Mouse (Mus musculus): Measurements from ENCODE around the gene Aknad1.

The Aknad1 gene

GRCm38 (mm10) chr3:108786520-108786919, 47.1 kb downstream of the Aknad1 start:
- DNase-seq (ENCODE audit: low read depth, low spot score): no peak

DNA sequence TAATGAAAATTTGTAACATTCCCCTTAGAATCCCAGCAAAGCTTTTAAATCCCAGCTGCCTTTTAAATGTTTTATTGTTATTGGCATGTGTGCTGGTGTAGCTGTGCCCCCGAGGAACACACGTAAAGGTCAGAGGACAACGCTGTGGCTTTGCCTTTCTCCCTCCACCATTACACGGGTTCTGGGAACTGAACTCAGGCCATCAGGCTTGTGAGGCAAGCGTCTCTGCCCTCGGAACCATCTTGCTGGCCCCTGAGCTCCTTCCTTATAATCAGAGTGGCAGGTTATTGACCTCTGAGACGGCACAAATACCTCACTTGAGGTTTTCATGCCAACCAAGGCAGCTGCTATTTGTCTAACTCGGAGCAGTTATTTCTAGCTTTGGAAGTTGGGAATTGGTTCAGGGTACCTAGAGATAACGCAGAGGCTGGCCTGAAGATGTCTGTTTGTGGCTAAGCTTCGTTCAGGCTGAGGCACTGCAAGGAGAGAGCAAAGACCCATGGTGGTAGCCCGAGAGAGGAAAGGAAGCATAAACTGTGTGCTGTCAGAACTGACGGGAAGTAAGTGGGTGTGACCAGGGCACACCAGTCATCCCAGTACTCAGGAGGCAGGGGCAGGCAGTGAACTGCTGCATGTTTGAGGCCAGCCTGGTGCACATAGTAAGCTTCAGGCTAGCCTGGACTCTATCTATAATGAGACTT, 48.4 kb downstream of the Aknad1 start:
- peak; percentile 71 for DNase-seq (ENCODE audit: low read depth, low spot score)

DNA sequence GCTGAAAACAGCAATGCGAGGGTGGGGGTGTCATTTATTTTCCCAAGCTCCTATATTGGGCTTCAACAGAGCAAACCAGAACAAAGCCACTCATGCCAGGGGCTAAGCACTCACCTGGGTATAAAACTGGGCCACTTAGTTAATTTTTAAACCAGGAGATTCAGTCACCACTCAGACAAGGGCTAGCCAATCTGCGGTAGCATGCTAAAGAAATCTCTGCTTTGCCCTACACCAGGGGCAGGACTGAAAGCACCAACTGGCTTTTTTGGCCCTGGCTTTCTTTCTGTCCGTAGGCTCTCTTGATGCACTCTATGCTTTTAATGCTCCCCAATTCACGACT, 49.0 kb downstream of the Aknad1 start:
- DNase-seq (ENCODE audit: low read depth, low spot score): no peak

DNA sequence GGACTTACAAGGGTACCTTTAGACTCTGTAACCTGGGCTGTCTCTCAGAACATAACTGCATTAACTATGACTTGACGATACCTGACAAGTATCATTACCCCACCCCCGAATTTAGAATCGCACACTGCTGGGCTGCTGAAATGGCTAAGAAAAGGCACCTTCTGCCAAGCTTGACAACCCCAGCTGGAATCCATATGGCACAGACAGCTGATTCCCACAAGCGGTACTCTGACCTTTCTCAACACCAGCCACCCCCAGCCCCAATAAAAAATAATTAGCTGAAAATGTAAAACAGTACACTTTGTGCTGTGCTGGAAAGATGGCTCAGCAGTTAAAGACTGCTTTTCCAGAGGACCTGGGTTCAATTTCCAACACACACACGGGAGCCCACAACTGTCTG, 49.8 kb downstream of the Aknad1 start:
- DNase-seq (ENCODE audit: low read depth, low spot score): peak; percentile 76

DNA sequence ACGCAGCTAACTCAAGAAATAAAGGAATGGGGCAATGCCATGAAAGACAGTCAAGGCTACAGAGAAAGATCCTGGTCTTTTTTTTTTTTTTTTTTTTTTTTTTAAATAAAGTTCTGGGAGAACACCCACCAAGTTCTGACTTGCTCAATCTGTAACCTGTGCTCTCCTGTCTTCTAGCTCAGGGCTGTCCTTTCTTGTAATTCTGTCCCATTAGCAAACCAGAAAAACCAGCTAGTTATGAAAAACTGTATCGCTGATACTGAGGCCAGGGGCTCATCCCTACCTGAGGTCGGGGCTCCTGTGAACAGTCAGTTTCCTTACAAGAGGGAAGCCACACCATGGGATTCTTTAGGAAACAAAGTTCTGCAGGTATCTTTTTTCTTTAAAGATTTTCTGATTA, 51.0 kb downstream of the Aknad1 start:
- DNase-seq (ENCODE audit: low read depth, low spot score): no peak

GRCm38 (mm10) chr3:108791054-108791706, 51.7 kb downstream of the Aknad1 start:
- peak; percentile 70 for DNase-seq (ENCODE audit: low read depth, low spot score)

- no peak for DNase-seq (ENCODE audit: low read depth, low spot score)
Measured at GRCm38 (mm10) chr3:108792420-108792819, 53.0 kb downstream of the Aknad1 start.

- DNase-seq (ENCODE audit: low read depth, low spot score): no peak
Measured at GRCm38 (mm10) chr3:108794780-108795179, 55.3 kb downstream of the Aknad1 start.

GRCm38 (mm10) chr3:108795554-108796299, 56.3 kb downstream of the Aknad1 start:
- no peak for DNase-seq (ENCODE audit: low read depth, low spot score)

- no peak for DNase-seq (ENCODE audit: low read depth, low spot score)
Measured at GRCm38 (mm10) chr3:108796386-108796785, 56.9 kb downstream of the Aknad1 start.

- DNase-seq (ENCODE audit: low read depth, low spot score): no peak
Measured at GRCm38 (mm10) chr3:108797723-108798122, 58.3 kb downstream of the Aknad1 start.

DNA sequence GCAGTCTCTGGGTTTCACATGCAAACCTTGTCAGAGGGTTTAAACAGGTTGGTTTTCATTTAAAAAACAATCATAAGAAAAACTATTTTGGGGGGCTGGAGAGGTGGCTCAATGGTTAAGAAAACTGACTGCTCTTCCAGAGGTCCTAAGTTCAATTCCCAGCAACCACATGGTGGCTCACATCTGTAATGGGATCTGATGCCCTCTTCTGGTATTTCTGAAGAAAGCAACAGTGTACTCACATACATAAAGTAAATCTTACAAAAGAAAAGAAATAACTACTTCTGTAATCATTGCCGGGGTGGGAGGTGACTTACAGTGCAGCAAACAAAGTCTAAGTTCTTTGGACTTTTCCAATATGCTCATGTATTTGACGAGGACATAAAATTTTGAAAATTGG, 58.9 kb downstream of the Aknad1 start:
- DNase-seq (ENCODE audit: low read depth, low spot score): no peak

GRCm38 (mm10) chr3:108805622-108806021, 66.2 kb downstream of the Aknad1 start:
- no peak for DNase-seq (ENCODE audit: low read depth, low spot score)

DNA sequence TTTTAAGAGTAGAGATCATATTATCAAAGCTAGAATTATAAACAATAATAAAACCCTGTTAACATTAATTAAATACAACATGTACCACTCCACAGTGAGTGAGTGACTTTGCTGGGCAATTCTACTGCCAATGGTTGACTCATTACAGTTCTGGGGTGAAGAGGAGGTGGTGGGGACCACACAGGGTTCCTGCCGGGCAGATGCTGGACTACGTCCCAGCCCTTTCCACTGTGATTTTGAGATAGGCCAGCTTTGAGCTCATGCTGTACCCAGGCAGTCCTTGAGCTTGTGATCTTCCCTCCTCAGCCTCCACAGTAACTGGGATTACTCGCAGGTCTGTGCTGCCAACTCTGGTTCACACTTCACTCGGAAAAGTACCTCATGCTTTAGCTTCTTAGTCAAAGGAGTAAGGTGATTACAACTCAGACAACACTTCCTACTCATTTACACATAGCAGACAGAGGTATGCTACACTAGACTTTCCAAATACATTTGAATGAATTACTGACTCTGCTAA, 71.3 kb downstream of the Aknad1 start:
- DNase-seq (ENCODE audit: low read depth, low spot score): no peak

DNA sequence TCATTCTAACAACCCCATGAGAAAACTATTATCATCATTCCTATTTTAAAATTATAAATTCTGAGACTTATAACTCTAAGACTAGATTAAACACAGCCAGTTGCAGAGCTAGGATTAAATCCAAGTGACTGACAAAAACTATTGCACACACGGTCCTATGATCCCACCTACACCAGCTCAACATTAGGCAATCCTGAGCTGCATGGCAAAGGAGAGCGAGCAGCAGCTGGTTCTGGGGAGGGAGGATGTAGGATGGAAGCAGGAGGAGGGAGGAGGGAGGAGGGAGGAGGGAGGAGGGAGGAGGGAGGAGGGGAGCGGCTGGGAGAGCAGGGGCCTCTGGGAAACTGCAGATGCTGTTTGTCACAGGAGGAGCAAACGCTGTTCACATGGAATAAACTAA, 76.2 kb downstream of the Aknad1 start:
- DNase-seq (ENCODE audit: low read depth, low spot score): no peak

GRCm38 (mm10) chr3:108830493-108830892, 91.0 kb downstream of the Aknad1 start:
- peak; percentile 7 for DNase-seq (ENCODE audit: low read depth, low spot score)

DNA sequence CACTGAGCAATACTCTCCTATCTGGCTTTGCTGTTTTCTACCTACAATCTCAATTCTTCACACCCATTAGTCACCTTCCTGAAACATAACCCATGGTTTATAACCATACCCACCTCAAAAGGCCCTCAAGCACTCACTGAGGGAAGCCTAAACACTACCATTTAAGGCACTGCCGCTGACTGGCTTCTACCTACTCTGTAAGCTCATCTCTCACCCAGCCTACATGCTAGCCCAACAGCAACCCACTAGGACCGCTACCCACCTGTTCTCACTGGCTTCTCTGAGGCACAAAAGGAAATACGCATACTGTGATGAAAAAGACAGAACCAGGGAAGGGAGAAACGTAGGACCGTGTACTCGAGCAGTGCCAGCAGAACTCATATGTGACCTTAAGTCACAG, 92.3 kb downstream of the Aknad1 start:
- DNase-seq (ENCODE audit: low read depth, low spot score): no peak
